Mouse (Mus musculus) right cerebral cortex, postnatal 10 days (tissue): ENCODE data around the gene Atg9b.

Experiments used
- DNase-seq, 2 experiments: peaks; one replicate each; pipeline ENCODE4 v3.0.0; 2021; ENCODE audit warnings: low spot score in 2 of 2

Atg9b gene

GRCm38 (mm10) chr5:24381988-24382387 is 10.0 kb downstream of the Atg9b start:
- DNase-seq: no peak

- no peak for DNase-seq
Observed at GRCm38 (mm10) chr5:24381486-24381885, 10.5 kb downstream of the Atg9b start.

GRCm38 (mm10) chr5:24380499-24380898 is 11.4 kb downstream of the Atg9b start:
- DNase-seq: no peak

GRCm38 (mm10) chr5:24379501-24379900 is 12.4 kb downstream of the Atg9b start:
- no peak for DNase-seq

- DNase-seq: no peak
Observed at GRCm38 (mm10) chr5:24378700-24379099, 13.2 kb downstream of the Atg9b start.

- DNase-seq: no peak
Observed at GRCm38 (mm10) chr5:24374666-24375328, 17.1 kb downstream of the Atg9b start.

GRCm38 (mm10) chr5:24374216-24374615 is 17.7 kb downstream of the Atg9b start:
- DNase-seq: no peak

- DNase-seq: no peak
Observed at GRCm38 (mm10) chr5:24373807-24374206, 18.1 kb downstream of the Atg9b start.

GRCm38 (mm10) chr5:24369767-24370166 is 22.2 kb downstream of the Atg9b start:
- DNase-seq: no peak

GRCm38 (mm10) chr5:24366426-24366825 is 25.5 kb downstream of the Atg9b start:
- no peak for DNase-seq

GRCm38 (mm10) chr5:24365528-24365927 is 26.4 kb downstream of the Atg9b start:
- no peak for DNase-seq

GRCm38 (mm10) chr5:24364963-24365362 is 27.0 kb downstream of the Atg9b start:
- DNase-seq: no peak

GRCm38 (mm10) chr5:24364508-24364907 is 27.4 kb downstream of the Atg9b start, which contains the start of gene Nos3:
Gene Nos3 (plus strand): TSS chr5:24364810.
- no peak for DNase-seq

GRCm38 (mm10) chr5:24364061-24364460 is 27.9 kb downstream of the Atg9b start:
- DNase-seq: no peak

- no peak for DNase-seq
Observed at GRCm38 (mm10) chr5:24363467-24363866, 28.5 kb downstream of the Atg9b start.

GRCm38 (mm10) chr5:24360792-24361454 is 31.0 kb downstream of the Atg9b start:
- DNase-seq: peak; percentile 82 to 88

GRCm38 (mm10) chr5:24357461-24357860 is 34.5 kb downstream of the Atg9b start:
- no peak for DNase-seq

- no peak for DNase-seq
Observed at GRCm38 (mm10) chr5:24356764-24357163, 35.2 kb downstream of the Atg9b start.

GRCm38 (mm10) chr5:24353327-24353726 is 38.6 kb downstream of the Atg9b start:
- DNase-seq: no peak

- no peak for DNase-seq
Observed at GRCm38 (mm10) chr5:24352251-24352859, 39.6 kb downstream of the Atg9b start.

GRCm38 (mm10) chr5:24351701-24352171 is 40.2 kb downstream of the Atg9b start:
- DNase-seq: peak; percentile 94

- no peak for DNase-seq
Observed at GRCm38 (mm10) chr5:24351278-24351677, 40.7 kb downstream of the Atg9b start, which contains the start of gene Kcnh2. Gene Kcnh2 (minus strand): TSS chr5:24351604.
